8 mouse cellular contexts compared by ENCODE assay signal in genomic region chr8:70343696-70344095, GRCm38 (mm10). TPM values are rescaled to one million over a fixed set of nuclear protein-coding genes. Genes with fewer than 3 reads are reported as not detected.
DNase-seq lines count a peak whose midpoint lies in the region; ATAC-seq and TF ChIP-seq lines count a peak whose summit lies in the region.

No protein-coding gene starts in this region.

- ATAC-seq in heart, postnatal 0 days (ENCODE audit: insufficient read depth, low read depth), result peak; percentile 73
- no peak for ATAC-seq in embryonic facial prominence, embryonic 11.5 days (replicated peaks; ENCODE audit: insufficient number of reproducible peaks, low FRiP score, low TSS enrichment, low read depth)
- no peak for ATAC-seq in limb, embryonic 12.5 days (ENCODE audit: insufficient number of reproducible peaks, insufficient read depth, low FRiP score, low TSS enrichment, low read depth)

- H3K9ac ChIP-seq in heart, postnatal 0 days (replicated peaks; ENCODE audit: low read depth, low read length), result no peak overlapping the region
- no peak overlapping the region; the same call in 1 of the 2 replicates for H3K9ac ChIP-seq in embryonic facial prominence, embryonic 11.5 days (replicated peaks; ENCODE audit: low read length)
- no peak overlapping the region for H3K9ac ChIP-seq in limb, embryonic 12.5 days (replicated peaks)

- peak; percentile 45 for DNase-seq in heart, postnatal 0 days (ENCODE audit: low spot score)
- no peak for DNase-seq in heart, adult 9 months (ENCODE audit: low spot score in 2 of 2)
- peak; percentile 31 for DNase-seq in thymus, adult 2 months
- no peak for DNase-seq in thymus, adult 18-20 months
- peak; percentile 56 for DNase-seq in embryonic facial prominence, embryonic 11.5 days (ENCODE audit: low spot score)
- DNase-seq in retina, postnatal 7 days (ENCODE audit: low read depth, low spot score), result peak; percentile 34
- no peak for DNase-seq in gastrocnemius, postnatal 10 days

- no peak overlapping the region for H3K4me2 ChIP-seq in heart, postnatal 0 days (ENCODE audit: low read depth, low read length)
- no peak overlapping the region for H3K4me2 ChIP-seq in embryonic facial prominence, embryonic 11.5 days (ENCODE audit: low read depth, low read length)
- no peak overlapping the region for H3K4me2 ChIP-seq in limb, embryonic 12.5 days

- TF ChIP-seq EP300 in heart, postnatal 0 days (IDR thresholded peaks at IDR 0.05; ENCODE audit: low read depth), result no peak

- TF ChIP-seq POLR2A in thymus, adult 2 months (IDR thresholded peaks at IDR 0.05; ENCODE audit: control insufficient read depth, extremely low read depth, insufficient read depth, low read length, poor library complexity), result no peak

- peaks cover 61% of the 10 kb centered on the region for H3K36me3 ChIP-seq in heart, postnatal 0 days (replicated peaks; ENCODE audit: control insufficient read depth, insufficient read depth, low read length)
- peaks cover 53% of the 10 kb centered on the region for H3K36me3 ChIP-seq in thymus, adult 2 months (ENCODE audit: control insufficient read depth, insufficient read depth, low read length)
- H3K36me3 ChIP-seq in embryonic facial prominence, embryonic 11.5 days (replicated peaks; ENCODE audit: control insufficient read depth, insufficient read depth, low read depth, low read length), result peaks cover 2% of the 10 kb centered on the region
- H3K36me3 ChIP-seq in limb, embryonic 12.5 days, result peaks cover 84% of the 10 kb centered on the region

- TF ChIP-seq CTCF in heart, postnatal 0 days (IDR thresholded peaks at IDR 0.05; ENCODE audit: low read depth), result peak; percentile 64
- no peak for TF ChIP-seq CTCF in thymus, adult 2 months (IDR thresholded peaks at IDR 0.05; ENCODE audit: borderline replicate concordance, control insufficient read depth, extremely low read depth, insufficient read depth, low read length, poor library complexity)

- no peaks in the 10 kb centered on the region for H3K9me3 ChIP-seq in heart, postnatal 0 days (replicated peaks; ENCODE audit: control insufficient read depth, low read length)
- no peaks in the 10 kb centered on the region for H3K9me3 ChIP-seq in embryonic facial prominence, embryonic 11.5 days (replicated peaks; ENCODE audit: control insufficient read depth, low read length)
- H3K9me3 ChIP-seq in limb, embryonic 12.5 days, result no peaks in the 10 kb centered on the region

- no peak overlapping the region for H3K27ac ChIP-seq in heart, postnatal 0 days (ENCODE audit: low read depth)
- H3K27ac ChIP-seq in thymus, adult 2 months (ENCODE audit: control insufficient read depth, insufficient read depth, low read length), result no peak overlapping the region
- H3K27ac ChIP-seq in embryonic facial prominence, embryonic 11.5 days (replicated peaks; ENCODE audit: low read depth, low read length), result no peak overlapping the region; the same call in 1 of the 2 replicates
- peak overlapping the region; percentile 64 for H3K27ac ChIP-seq in limb, embryonic 12.5 days

- H3K4me3 ChIP-seq in heart, postnatal 0 days (ENCODE audit: low read depth, low read length), result no peak overlapping the region
- H3K4me3 ChIP-seq in thymus, adult 2 months (ENCODE audit: control insufficient read depth, insufficient read depth, low read length), result no peak overlapping the region
- no peak overlapping the region for H3K4me3 ChIP-seq in embryonic facial prominence, embryonic 11.5 days (ENCODE audit: low read depth, low read length)
- no peak overlapping the region for H3K4me3 ChIP-seq in limb, embryonic 12.5 days (replicated peaks)

- H3K4me1 ChIP-seq in heart, postnatal 0 days (ENCODE audit: control insufficient read depth, insufficient read depth), result no peaks in the 10 kb centered on the region
- H3K4me1 ChIP-seq in thymus, adult 2 months (replicated peaks; ENCODE audit: control insufficient read depth, insufficient read depth, low read length), result peaks cover 5% of the 10 kb centered on the region; the same call in 1 of the 2 replicates
- peaks cover 3% of the 10 kb centered on the region; the same call in 1 of the 2 replicates for H3K4me1 ChIP-seq in embryonic facial prominence, embryonic 11.5 days (ENCODE audit: control insufficient read depth, insufficient read depth, low read length)
- H3K4me1 ChIP-seq in limb, embryonic 12.5 days (replicated peaks), result peaks cover 34% of the 10 kb centered on the region

- WGBS in heart, postnatal 0 days, result 59% methylated on average over 6 of the region's 6 CpGs
- 83% methylated on average over 6 of the region's 6 CpGs for WGBS in thymus, adult 2 months
- 62% methylated on average over 6 of the region's 6 CpGs for WGBS in embryonic facial prominence, embryonic 11.5 days
- WGBS in limb, embryonic 12.5 days, result 47% methylated on average over 6 of the region's 6 CpGs

- H3K27me3 ChIP-seq in heart, postnatal 0 days (ENCODE audit: control insufficient read depth, insufficient read depth, low read length), result no peaks in the 10 kb centered on the region
- no peaks in the 10 kb centered on the region for H3K27me3 ChIP-seq in thymus, adult 2 months (ENCODE audit: control insufficient read depth, insufficient read depth, low read length)
- no peaks in the 10 kb centered on the region for H3K27me3 ChIP-seq in embryonic facial prominence, embryonic 11.5 days (ENCODE audit: control insufficient read depth, insufficient read depth, low read length)
- no peaks in the 10 kb centered on the region for H3K27me3 ChIP-seq in limb, embryonic 12.5 days

RNA-seq across cellular contexts. Expression of gene Upf1, which starts 9.4 kb away (rescaled TPM):
- 16.5 and 26.3 TPM in 2 replicates for total RNA-seq in heart, postnatal 0 days (2014; rRNA removed; ENCODE audit: low replicate concordance)
- 7.0 and 7.5 TPM in 2 replicates for polyA plus RNA-seq in heart, postnatal 0 days (2015; fragmentation: Nextera tagmentation; extraction: Ambion mirVana)
- polyA plus RNA-seq in thymus, adult 2 months (2012; rRNA removed), result 76.0 and 104 TPM in 2 replicates
- 20.4 and 21.0 TPM in 2 replicates for polyA plus RNA-seq in embryonic facial prominence, embryonic 11.5 days (2014; fragmentation: Nextera tagmentation; extraction: Ambion mirVana)
- 32.5 and 34.3 TPM in 2 replicates for polyA plus RNA-seq in limb, embryonic 12.5 days (2016; fragmentation: Nextera tagmentation; extraction: Ambion mirVana)
- 10 to 100 TPM; 34.2 to 37.3 TPM for total RNA-seq in gastrocnemius, postnatal 10 days (2021)

RNA-seq across cellular contexts. Expression of gene Gdf1, which starts 14.1 kb away (rescaled TPM):
- not detected in 2 replicates for total RNA-seq in heart, postnatal 0 days (2014; rRNA removed; ENCODE audit: low replicate concordance)
- polyA plus RNA-seq in heart, postnatal 0 days (2015; fragmentation: Nextera tagmentation; extraction: Ambion mirVana), result 0.18 and 0.20 TPM in 2 replicates
- 0.13 and 0.23 TPM in 2 replicates for polyA plus RNA-seq in thymus, adult 2 months (2012; rRNA removed)
- 0.22 and 3.1 TPM in 2 replicates for polyA plus RNA-seq in embryonic facial prominence, embryonic 11.5 days (2014; fragmentation: Nextera tagmentation; extraction: Ambion mirVana)
- polyA plus RNA-seq in limb, embryonic 12.5 days (2016; fragmentation: Nextera tagmentation; extraction: Ambion mirVana), result 3.7 and 4.2 TPM in 2 replicates
- 1 to 10 TPM; 3.9 to 5.3 TPM for total RNA-seq in gastrocnemius, postnatal 10 days (2021)

RNA-seq across cellular contexts. Expression of gene Cers1, which starts 28.1 kb away (rescaled TPM):
- 0.80 TPM in 1 of 2 replicates, not detected in the other for total RNA-seq in heart, postnatal 0 days (2014; rRNA removed; ENCODE audit: low replicate concordance)
- polyA plus RNA-seq in heart, postnatal 0 days (2015; fragmentation: Nextera tagmentation; extraction: Ambion mirVana), result 0.27 and 0.59 TPM in 2 replicates
- polyA plus RNA-seq in thymus, adult 2 months (2012; rRNA removed), result 0.13 and 0.61 TPM in 2 replicates
- polyA plus RNA-seq in embryonic facial prominence, embryonic 11.5 days (2014; fragmentation: Nextera tagmentation; extraction: Ambion mirVana), result 3.9 and 4.0 TPM in 2 replicates
- polyA plus RNA-seq in limb, embryonic 12.5 days (2016; fragmentation: Nextera tagmentation; extraction: Ambion mirVana), result 7.9 and 8.8 TPM in 2 replicates
- total RNA-seq in gastrocnemius, postnatal 10 days (2021), result 10 to 100 TPM; 20.0 to 23.6 TPM

RNA-seq across cellular contexts. Expression of gene Comp, which starts 29.7 kb away (rescaled TPM):
- total RNA-seq in heart, postnatal 0 days (2014; rRNA removed; ENCODE audit: low replicate concordance), result 3.2 and 9.8 TPM in 2 replicates
- polyA plus RNA-seq in heart, postnatal 0 days (2015; fragmentation: Nextera tagmentation; extraction: Ambion mirVana), result 4.2 and 4.4 TPM in 2 replicates
- polyA plus RNA-seq in thymus, adult 2 months (2012; rRNA removed), result 4.1 and 4.7 TPM in 2 replicates
- 0.17 TPM in 1 of 2 replicates, not detected in the other for polyA plus RNA-seq in embryonic facial prominence, embryonic 11.5 days (2014; fragmentation: Nextera tagmentation; extraction: Ambion mirVana)
- 2.8 and 5.8 TPM in 2 replicates for polyA plus RNA-seq in limb, embryonic 12.5 days (2016; fragmentation: Nextera tagmentation; extraction: Ambion mirVana)
- 10 to 100 TPM; 18.4 to 20.2 TPM for total RNA-seq in gastrocnemius, postnatal 10 days (2021)

RNA-seq across cellular contexts. Expression of gene Cope, which starts 41.4 kb away (rescaled TPM):
- total RNA-seq in heart, postnatal 0 days (2014; rRNA removed; ENCODE audit: low replicate concordance), result 154 and 193 TPM in 2 replicates
- 294 and 295 TPM in 2 replicates for polyA plus RNA-seq in heart, postnatal 0 days (2015; fragmentation: Nextera tagmentation; extraction: Ambion mirVana)
- polyA plus RNA-seq in thymus, adult 2 months (2012; rRNA removed), result 397 and 454 TPM in 2 replicates
- 220 and 271 TPM in 2 replicates for polyA plus RNA-seq in embryonic facial prominence, embryonic 11.5 days (2014; fragmentation: Nextera tagmentation; extraction: Ambion mirVana)
- 269 and 288 TPM in 2 replicates for polyA plus RNA-seq in limb, embryonic 12.5 days (2016; fragmentation: Nextera tagmentation; extraction: Ambion mirVana)
- total RNA-seq in gastrocnemius, postnatal 10 days (2021), result 100 to 1,000 TPM; 140 to 158 TPM

Comparison
In these comparisons a context has a peak if more than half of its experiments do, and no peak if none do; other contexts are left out.
1. DNase-seq: peak in heart, postnatal 0 days (single experiment), thymus, adult 2 months (single experiment), embryonic facial prominence, embryonic 11.5 days (single experiment) and retina, postnatal 7 days (single experiment); none in heart, adult 9 months (0 of 2), thymus, adult 18-20 months (0 of 2) and gastrocnemius, postnatal 10 days (single experiment).